Comparison of ENCODE assay signal across 17 mouse cellular contexts in the genomic region with DNA sequence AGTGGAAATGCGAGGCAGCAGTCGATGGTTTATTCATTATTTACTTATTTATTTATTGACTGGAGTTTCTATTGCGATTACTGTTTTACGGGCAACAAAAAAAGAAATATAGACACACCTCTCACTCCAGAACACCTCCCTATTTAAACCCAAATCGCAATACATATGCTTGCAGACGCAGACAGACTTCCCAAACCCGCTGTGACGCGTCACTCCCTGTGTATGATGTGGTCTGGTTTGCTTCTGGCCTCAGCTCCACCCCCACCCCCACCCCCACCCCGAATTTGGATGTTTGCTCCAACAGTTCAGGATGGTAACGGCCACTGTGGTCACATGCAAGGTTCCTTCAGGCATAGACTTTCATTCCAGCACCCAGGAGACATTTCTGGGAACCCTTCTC. TPM values are rescaled to one million over a fixed set of nuclear protein-coding genes. Genes with fewer than 3 reads are reported as not detected.
DNase-seq lines count a peak whose midpoint lies in the region; ATAC-seq and TF ChIP-seq lines count a peak whose summit lies in the region.
"Had no signal": no experiment of that assay in that cellular context is flagged by ENCODE, and none has a peak within 500 bp of the region (broad histone marks: within the 10 kb centered on the region; RNA-seq: fewer than 3 reads in every experiment).

No protein-coding gene starts in this region.

- no peak overlapping the region for H3K4me2 ChIP-seq in hindbrain, embryonic 12.5 days (replicated peaks)
- H3K4me2 ChIP-seq in hindbrain, postnatal 0 days (ENCODE audit: low read depth, low read length), result no peak overlapping the region
- no peak overlapping the region for H3K4me2 ChIP-seq in liver, embryonic 11.5 days
- H3K4me2 ChIP-seq: limb, embryonic 12.5 days; neural tube, embryonic 12.5 days had no signal

- no peak for ATAC-seq in hindbrain, embryonic 12.5 days (ENCODE audit: low FRiP score)
- no peak for ATAC-seq in hindbrain, postnatal 0 days
- ATAC-seq in liver, embryonic 11.5 days (replicated peaks; ENCODE audit: low FRiP score), result no peak
- ATAC-seq: intestine, postnatal 0 days had no signal

- peaks cover 26% of the 10 kb centered on the region for H3K4me1 ChIP-seq in hindbrain, embryonic 12.5 days
- H3K4me1 ChIP-seq in hindbrain, postnatal 0 days (ENCODE audit: insufficient read depth, low read length), result no peaks in the 10 kb centered on the region
- peaks cover 13% of the 10 kb centered on the region for H3K4me1 ChIP-seq in thymus, adult 2 months (replicated peaks; ENCODE audit: control insufficient read depth, insufficient read depth, low read length)
- peaks cover 30% of the 10 kb centered on the region for H3K4me1 ChIP-seq in limb, embryonic 10.5 days
- H3K4me1 ChIP-seq in liver, embryonic 11.5 days (replicated peaks; ENCODE audit: control insufficient read depth, insufficient read depth, low read length), result no peaks in the 10 kb centered on the region
- H3K4me1 ChIP-seq in lung, adult 2 months (ENCODE audit: control insufficient read depth, insufficient read depth, low read length), result no peaks in the 10 kb centered on the region

- no peak for TF ChIP-seq CTCF in hindbrain, postnatal 0 days (IDR thresholded peaks at IDR 0.05; ENCODE audit: low read depth)
- TF ChIP-seq CTCF in thymus, adult 2 months (IDR thresholded peaks at IDR 0.05; ENCODE audit: borderline replicate concordance, control insufficient read depth, extremely low read depth, insufficient read depth, low read length, poor library complexity), result no peak
- TF ChIP-seq CTCF in lung, adult 2 months (IDR thresholded peaks at IDR 0.05; ENCODE audit: insufficient read depth, low read length), result no peak

- H3K4me3 ChIP-seq in hindbrain, embryonic 12.5 days, result no peak overlapping the region
- no peak overlapping the region for H3K4me3 ChIP-seq in hindbrain, postnatal 0 days (ENCODE audit: low read length)
- H3K4me3 ChIP-seq in thymus, adult 2 months (ENCODE audit: control insufficient read depth, insufficient read depth, low read length), result peak overlapping the region; percentile 49
- H3K4me3 ChIP-seq in limb, embryonic 10.5 days, result no peak overlapping the region
- H3K4me3 ChIP-seq in liver, embryonic 11.5 days (ENCODE audit: low read depth, low read length), result no peak overlapping the region
- no peak overlapping the region for H3K4me3 ChIP-seq in lung, adult 2 months (replicated peaks; ENCODE audit: extremely low read depth, low read depth, low read length)
- H3K4me3 ChIP-seq: hindbrain, embryonic 10.5 days; limb, embryonic 12.5 days; neural tube, embryonic 12.5 days had no signal

- no peak for DNase-seq in hindbrain, postnatal 0 days (ENCODE audit: low spot score)
- DNase-seq in thymus, adult 2 months, result peak; percentile 19
- no peak for DNase-seq in thymus, postnatal 10 days (ENCODE audit: low spot score in 2 of 2)
- DNase-seq in limb, embryonic 10.5 days (ENCODE audit: low spot score), result no peak
- peak; percentile 26 for DNase-seq in thymus, postnatal 25 days
- no peak for DNase-seq in liver, embryonic 11.5 days (ENCODE audit: low spot score)
- DNase-seq in lung, adult 2 months, result no peak
- DNase-seq: adrenal gland, adult 2 months; cerebellum, adult 8-10 months; spleen, adult 18-20 months had no signal

- TF ChIP-seq POLR2A in thymus, adult 2 months (IDR thresholded peaks at IDR 0.05; ENCODE audit: control insufficient read depth, extremely low read depth, insufficient read depth, low read length, poor library complexity), result no peak
- no peak for TF ChIP-seq POLR2A in lung, adult 2 months (IDR thresholded peaks at IDR 0.05; ENCODE audit: borderline replicate concordance, extremely low read depth, low read depth, low read length)

- H3K27ac ChIP-seq in hindbrain, embryonic 12.5 days, result peak overlapping the region; percentile 41
- no peak overlapping the region for H3K27ac ChIP-seq in hindbrain, postnatal 0 days
- peak overlapping the region; percentile 96 for H3K27ac ChIP-seq in thymus, adult 2 months (ENCODE audit: control insufficient read depth, insufficient read depth, low read length)
- 0 out of 2 replicates have a peak overlapping the region, but pooled peaks have one; percentile 42 for H3K27ac ChIP-seq in limb, embryonic 10.5 days
- no peak overlapping the region for H3K27ac ChIP-seq in liver, embryonic 11.5 days (ENCODE audit: low read depth, low read length)
- H3K27ac ChIP-seq: limb, embryonic 12.5 days; liver, embryonic 14.5 days; macrophage; neural tube, embryonic 12.5 days had no signal

- H3K36me3 ChIP-seq in hindbrain, embryonic 12.5 days, result no peaks in the 10 kb centered on the region
- H3K36me3 ChIP-seq in hindbrain, postnatal 0 days (ENCODE audit: insufficient read depth, low read length), result no peaks in the 10 kb centered on the region
- H3K36me3 ChIP-seq in thymus, adult 2 months (ENCODE audit: control insufficient read depth, insufficient read depth, low read length), result no peaks in the 10 kb centered on the region
- no peaks in the 10 kb centered on the region for H3K36me3 ChIP-seq in limb, embryonic 10.5 days
- no peaks in the 10 kb centered on the region for H3K36me3 ChIP-seq in liver, embryonic 11.5 days (ENCODE audit: control insufficient read depth, insufficient read depth, low read length)
- H3K36me3 ChIP-seq: hindbrain, embryonic 10.5 days; limb, embryonic 12.5 days; neural tube, embryonic 12.5 days had no signal

- H3K9ac ChIP-seq in hindbrain, embryonic 12.5 days, result no peak overlapping the region
- no peak overlapping the region for H3K9ac ChIP-seq in hindbrain, postnatal 0 days (replicated peaks; ENCODE audit: low read length)
- H3K9ac ChIP-seq in liver, embryonic 11.5 days (ENCODE audit: low read depth, low read length), result no peak overlapping the region
- H3K9ac ChIP-seq: limb, embryonic 12.5 days; liver, embryonic 14.5 days; neural tube, embryonic 12.5 days had no signal

- no peaks in the 10 kb centered on the region for H3K9me3 ChIP-seq in hindbrain, embryonic 12.5 days (replicated peaks)
- H3K9me3 ChIP-seq in hindbrain, postnatal 0 days (ENCODE audit: low read length), result no peaks in the 10 kb centered on the region
- no peaks in the 10 kb centered on the region for H3K9me3 ChIP-seq in limb, embryonic 10.5 days (replicated peaks)
- H3K9me3 ChIP-seq in liver, embryonic 11.5 days (ENCODE audit: control insufficient read depth, low read length), result no peaks in the 10 kb centered on the region
- H3K9me3 ChIP-seq: hindbrain, embryonic 10.5 days; limb, embryonic 12.5 days; neural tube, embryonic 12.5 days had no signal

- WGBS in hindbrain, embryonic 12.5 days, result 64% methylated on average over 11 of the region's 11 CpGs
- WGBS in hindbrain, postnatal 0 days, result 63% methylated on average over 11 of the region's 11 CpGs
- WGBS in thymus, adult 2 months, result 35% methylated on average over 11 of the region's 11 CpGs
- 62% methylated on average over 11 of the region's 11 CpGs for WGBS in limb, embryonic 10.5 days
- 58% methylated on average over 11 of the region's 11 CpGs for WGBS in liver, embryonic 11.5 days
- WGBS in lung, adult 2 months, result 72% methylated on average over 11 of the region's 11 CpGs

- 0 out of 2 replicates have a peak, but pooled peaks cover 4% of the 10 kb centered on the region for H3K27me3 ChIP-seq in hindbrain, embryonic 12.5 days
- H3K27me3 ChIP-seq in hindbrain, postnatal 0 days (ENCODE audit: insufficient read depth, low read length), result no peaks in the 10 kb centered on the region
- H3K27me3 ChIP-seq in thymus, adult 2 months (ENCODE audit: control insufficient read depth, insufficient read depth, low read length), result no peaks in the 10 kb centered on the region
- H3K27me3 ChIP-seq in limb, embryonic 10.5 days (ENCODE audit: low read depth, poor library complexity, severe bottlenecking), result peaks cover 3% of the 10 kb centered on the region; the same call in 1 of the 2 replicates
- 0 out of 2 replicates have a peak, but pooled peaks cover 7% of the 10 kb centered on the region for H3K27me3 ChIP-seq in liver, embryonic 11.5 days (replicated peaks; ENCODE audit: control insufficient read depth, insufficient read depth, low read length)
- H3K27me3 ChIP-seq: neural tube, embryonic 12.5 days had no signal

RNA-seq across cellular contexts. Expression of a gene that starts 15.3 kb away (rescaled TPM):
- 26.3 and 28.3 TPM in 2 replicates for polyA plus RNA-seq in hindbrain, embryonic 12.5 days (2016; fragmentation: Nextera tagmentation; extraction: Ambion mirVana)
- total RNA-seq in hindbrain, postnatal 0 days (2014; rRNA removed), result 56.4 and 64.9 TPM in 2 replicates
- polyA plus RNA-seq in hindbrain, postnatal 0 days (2015; fragmentation: Nextera tagmentation; extraction: Ambion mirVana), result 18.3 and 19.7 TPM in 2 replicates
- 75.0 and 89.7 TPM in 2 replicates for polyA plus RNA-seq in thymus, adult 2 months (2012; rRNA removed)
- polyA plus RNA-seq in limb, embryonic 10.5 days (2016; fragmentation: Nextera tagmentation; extraction: Ambion mirVana), result 11.4 and 14.1 TPM in 2 replicates
- polyA plus RNA-seq in liver, embryonic 11.5 days (2014; fragmentation: Nextera tagmentation; extraction: Ambion mirVana), result 8.0 TPM in 2 replicates
- polyA plus RNA-seq in lung, adult 2 months (2012; rRNA removed), result 21.3 and 22.4 TPM in 2 replicates

Comparison
In these comparisons a context has a peak if more than half of its experiments do, and no peak if none do; other contexts are left out.
1. H3K27ac ChIP-seq: peak in hindbrain, embryonic 12.5 days (single experiment), thymus, adult 2 months (single experiment) and limb, embryonic 10.5 days (single experiment); none in hindbrain, postnatal 0 days (single experiment) and liver, embryonic 11.5 days (single experiment).
2. DNase-seq: peak in thymus, adult 2 months (single experiment) and thymus, postnatal 25 days (single experiment); none in hindbrain, postnatal 0 days (single experiment), thymus, postnatal 10 days (0 of 2), limb, embryonic 10.5 days (single experiment), liver, embryonic 11.5 days (single experiment) and lung, adult 2 months (single experiment).